Mouse (Mus musculus): ENCODE measurements at regions not wholly inside any gene's neighbourhood (a gene's known extent, or its start where the extent isn't known, plus 50 kb on each side); places are given as distances from the start of the nearest gene placed in this dataset.

GRCm38 (mm10) chr8:7718898-7719696 lies 941.9 kb downstream of the Efnb2 start:
- DNase-seq = no peak

GRCm38 (mm10) chr8:7710764-7711163 lies 950.3 kb downstream of the Efnb2 start:
- no peak for DNase-seq

GRCm38 (mm10) chr8:7709406-7709805 lies 951.6 kb downstream of the Efnb2 start:
- no peak for DNase-seq

GRCm38 (mm10) chr8:7691355-7691996 lies 969.6 kb downstream of the Efnb2 start:
- DNase-seq = no peak

GRCm38 (mm10) chr8:7653804-7654203 lies 1007.2 kb downstream of the Efnb2 start:
- DNase-seq = no peak

Data from kidney, adult 18-20 months (tissue).